Mouse (Mus musculus) lung, postnatal 36 days (tissue): ENCODE data around the gene Krtap4-16.
A peak's percentile ranks its signal among the peaks of the same experiment; 100 is the strongest.
"Not testable (repeated sequence)": the region's sequence is repeated elsewhere in the genome, so short reads cannot be mapped to it uniquely, and the experiment has no call there.

Source experiments
- DNase-seq: peaks from one replicate; pipeline ENCODE4 v3.0.0; 2022; ENCODE audit warnings: mixed read lengths

Krtap4-16 gene

DNA sequence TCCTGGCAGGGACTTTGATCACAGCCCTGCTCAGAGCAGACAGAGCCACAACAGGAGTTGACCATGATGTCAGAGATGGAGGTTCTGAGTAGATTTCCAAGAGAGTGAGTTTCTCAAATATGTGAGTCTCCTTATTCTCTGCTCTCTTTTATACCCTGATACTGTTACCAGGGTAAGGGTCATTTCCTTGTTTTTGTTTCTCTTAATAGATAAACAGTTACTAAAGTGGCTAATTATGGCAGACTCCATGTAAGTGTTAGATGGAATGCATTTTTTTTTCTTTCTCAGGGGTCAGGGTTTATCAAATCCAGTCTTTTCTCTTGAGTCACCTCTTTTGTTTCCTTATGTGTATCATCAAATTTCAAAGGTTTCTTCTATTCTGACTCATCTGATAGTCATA, at the start of gene Krtap4-16:
Gene Krtap4-16, minus strand, starts transcription at position 101 of the 400 bp plus-strand sequence.
- no peak for DNase-seq

DNA sequence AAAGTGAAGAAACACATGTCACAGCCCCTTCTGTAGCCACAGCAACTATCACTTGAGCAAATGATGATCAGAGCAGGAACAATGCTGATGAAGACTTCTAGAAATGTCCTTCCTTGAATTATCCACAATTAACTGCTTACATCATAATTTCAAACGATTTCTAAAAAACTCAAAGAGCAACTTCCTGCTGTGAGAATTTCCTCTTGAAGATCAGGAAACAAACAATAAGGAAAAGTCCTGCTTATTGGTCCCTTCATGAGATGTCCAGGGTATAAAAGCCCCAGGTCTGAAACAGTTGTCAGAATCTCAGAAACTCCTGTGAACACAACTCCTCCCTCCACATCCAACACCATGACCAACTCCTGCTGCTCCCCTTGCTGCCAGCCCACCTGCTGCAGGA, 27.5 kb upstream of the Krtap4-16 start, which contains the start of gene Gm11567:
Gene Gm11567, plus strand, starts transcription at position 301 of the 400 bp plus-strand sequence.
- not testable (repeated sequence) for DNase-seq

- not testable (repeated sequence) for DNase-seq
These were observed 21.7 kb upstream of the Krtap4-16 start, which contains the start of gene Krtap9-1 for GRCm38 (mm10) chr11:99873089-99873488. Gene Krtap9-1, plus strand, starts transcription at chr11:99873389.

DNA sequence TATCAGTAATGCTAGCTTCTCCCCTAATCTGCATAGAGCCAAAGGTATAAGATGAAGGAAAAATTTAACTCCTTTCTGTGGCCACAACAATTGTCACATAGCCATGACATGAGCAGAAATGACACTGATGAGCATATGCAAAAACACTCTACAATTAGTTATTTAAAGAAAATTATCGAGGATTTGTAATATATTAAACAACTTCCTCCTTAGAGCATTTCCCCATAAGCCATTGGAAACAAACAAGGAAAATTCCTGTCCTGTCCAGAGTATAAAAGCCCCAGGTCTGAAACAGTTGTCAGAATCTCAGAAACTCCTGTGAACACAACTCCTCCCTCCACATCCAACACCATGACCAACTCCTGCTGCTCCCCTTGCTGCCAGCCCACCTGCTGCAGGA, 12.8 kb upstream of the Krtap4-16 start, which contains the start of gene Gm11559:
Gene Gm11559, plus strand, starts transcription at position 301 of the 400 bp plus-strand sequence.
- not testable (repeated sequence) for DNase-seq

DNA sequence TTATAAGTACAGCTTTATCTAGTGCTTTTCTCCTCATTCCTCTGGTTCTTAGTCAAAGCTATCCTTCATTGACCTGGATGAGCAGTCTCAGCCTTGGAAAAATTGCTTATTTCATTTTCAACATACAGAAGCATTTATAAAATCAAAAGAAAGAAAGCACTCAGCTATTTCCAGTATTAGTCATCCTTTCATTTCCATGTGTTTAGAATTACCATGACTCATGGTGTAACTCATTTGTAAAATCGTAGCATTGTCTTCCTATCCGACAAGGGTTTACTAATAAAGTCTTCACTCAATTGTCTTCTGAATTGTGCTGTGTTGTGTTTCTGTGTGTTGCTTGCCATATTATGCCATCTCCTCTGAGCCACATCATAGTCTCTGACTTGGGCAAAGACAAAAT, 7.4 kb upstream of the Krtap4-16 start:
- no peak for DNase-seq

GRCm38 (mm10) chr11:99857617-99858016, 6.2 kb upstream of the Krtap4-16 start, which contains the start of gene Gm11568:
Gene Gm11568, plus strand, starts transcription at chr11:99857917.
- no peak for DNase-seq

DNA sequence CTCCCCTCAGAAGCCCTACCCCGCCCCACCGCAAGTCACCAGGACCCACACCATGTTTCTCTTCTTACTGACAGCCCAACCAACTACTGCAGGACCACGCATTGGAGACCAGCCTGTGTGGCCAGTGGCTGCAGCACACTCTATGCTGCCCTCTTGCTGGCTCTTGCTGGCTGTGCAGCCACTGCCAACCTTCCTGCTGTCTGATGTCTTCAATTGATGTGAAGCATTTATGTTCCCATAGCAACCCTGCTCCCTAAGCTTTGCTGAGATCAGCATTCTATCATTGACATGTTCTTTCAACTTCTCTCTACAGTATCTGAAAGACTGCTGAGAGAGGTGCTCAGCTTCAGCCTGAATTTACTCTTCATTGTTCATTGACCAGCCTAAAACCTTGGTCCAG, 2.7 kb upstream of the Krtap4-16 start:
- peak; percentile 1 for DNase-seq

GRCm38 (mm10) chr11:99846746-99847145, 4.7 kb downstream of the Krtap4-16 start:
- no peak for DNase-seq

DNA sequence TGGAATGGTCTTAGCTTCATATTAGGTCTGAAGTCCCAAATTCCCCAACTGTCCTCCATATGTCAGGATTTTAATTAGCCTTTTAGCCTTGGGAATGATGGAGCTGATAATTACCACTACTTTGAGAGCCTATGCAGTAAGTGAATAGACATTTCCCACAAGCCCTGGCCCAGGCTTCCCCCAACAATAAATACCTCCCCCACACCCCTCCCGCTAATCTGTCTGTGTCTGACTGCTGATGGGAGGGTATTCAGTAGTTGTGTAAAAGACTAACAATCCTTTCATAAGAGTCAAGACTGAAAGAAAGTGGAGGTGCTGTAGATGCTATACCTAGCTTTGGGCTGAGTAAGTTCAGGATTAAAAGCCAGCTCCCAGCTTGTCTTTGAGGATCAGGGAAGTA, 9.2 kb downstream of the Krtap4-16 start:
- no peak for DNase-seq

DNA sequence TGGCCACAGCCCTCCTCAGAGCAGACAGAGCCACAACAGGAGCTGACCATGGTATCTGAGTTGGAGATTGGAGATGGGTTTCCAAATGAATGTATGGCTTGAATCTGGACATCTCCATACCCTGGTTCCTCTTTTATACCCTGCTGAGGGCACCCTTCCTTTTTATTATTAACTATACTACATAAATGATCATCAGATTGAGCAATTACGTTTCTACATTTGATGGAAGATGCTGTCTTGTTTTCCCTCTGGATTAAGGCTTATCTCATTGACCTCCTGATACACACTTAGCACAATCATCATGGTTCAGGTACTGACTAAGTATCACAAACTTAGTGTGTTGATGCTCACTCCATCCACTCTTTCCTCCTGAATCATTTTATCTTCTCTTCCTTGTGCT, 13.4 kb downstream of the Krtap4-16 start, which contains the start of gene 2300003K06Rik:
Gene 2300003K06Rik, minus strand, starts transcription at position 101 of the 400 bp plus-strand sequence.
- DNase-seq: no peak

DNA sequence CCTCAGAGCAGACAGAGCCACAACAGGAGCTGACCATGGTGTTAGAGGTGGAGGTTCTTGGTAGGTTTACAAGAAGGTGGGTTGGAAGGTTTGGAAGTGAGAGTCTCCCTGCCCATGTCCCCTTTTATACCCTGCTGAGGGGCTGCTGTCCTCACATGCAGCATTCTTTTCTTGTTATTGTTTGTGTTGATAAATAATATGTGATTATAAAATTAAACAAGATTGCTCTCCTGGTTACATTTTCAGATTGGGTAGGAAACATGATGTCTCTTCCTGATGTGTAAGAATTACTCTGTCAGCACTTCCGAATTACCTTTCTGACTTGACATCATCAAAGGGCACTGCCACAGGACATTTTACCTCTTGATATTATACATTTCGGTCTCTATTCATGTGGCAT, 35.8 kb downstream of the Krtap4-16 start, which contains the start of gene Gm11564:
Gene Gm11564, minus strand, starts transcription at position 101 of the 400 bp plus-strand sequence.
- DNase-seq: not testable (repeated sequence)

DNA sequence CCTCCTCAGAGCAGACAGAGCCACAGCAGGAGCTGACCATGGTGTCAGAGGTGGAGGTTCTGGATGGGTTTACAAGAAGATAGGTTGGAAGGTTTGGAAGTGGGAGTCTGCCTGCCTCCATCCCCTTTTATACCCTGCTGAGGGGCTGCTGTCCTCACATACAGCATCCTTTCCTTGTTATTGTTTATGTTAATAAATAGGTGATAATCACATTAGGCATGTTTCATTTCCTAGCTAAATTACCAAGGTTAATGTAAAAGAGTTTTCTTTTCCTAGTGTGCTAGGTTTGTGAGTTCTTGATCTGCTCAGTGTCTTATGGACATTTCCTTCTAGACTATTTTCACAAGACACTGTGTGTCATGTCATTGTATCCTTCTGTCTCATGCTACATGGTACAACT, 41.6 kb downstream of the Krtap4-16 start, which contains the start of gene Krtap4-13:
Gene Krtap4-13, minus strand, starts transcription at position 101 of the 400 bp plus-strand sequence.
- not testable (repeated sequence) for DNase-seq

DNA sequence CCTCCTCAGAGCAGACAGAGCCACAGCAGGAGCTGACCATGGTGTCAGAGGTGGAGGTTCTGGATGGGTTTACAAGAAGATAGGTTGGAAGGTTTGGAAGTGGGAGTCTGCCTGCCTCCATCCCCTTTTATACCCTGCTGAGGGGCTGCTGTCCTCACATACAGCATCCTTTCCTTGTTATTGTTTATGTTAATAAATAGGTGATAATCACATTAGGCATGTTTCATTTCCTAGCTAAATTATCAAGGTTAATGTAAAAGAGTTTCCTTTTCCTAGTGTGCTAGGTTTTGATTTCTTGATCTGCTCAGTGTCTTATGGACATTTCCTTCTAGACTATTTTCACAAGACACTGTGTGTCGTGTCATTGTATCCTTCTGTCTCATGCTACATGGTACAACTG, 47.1 kb downstream of the Krtap4-16 start, which contains the start of gene Gm11554:
Gene Gm11554, minus strand, starts transcription at position 101 of the 400 bp plus-strand sequence.
- DNase-seq: not testable (repeated sequence)
